Mouse (Mus musculus) forebrain, embryonic 10.5 days (tissue): ENCODE measurements around the gene Ftl1. TPM values are rescaled to one million over a fixed set of nuclear protein-coding genes. Genes with fewer than 3 reads are reported as not detected.
A peak's percentile ranks its signal among the peaks of the same experiment; 100 is the strongest.

Experiments used
- DNase-seq: peaks from one replicate; pipeline ENCODE4 v3.0.0-alpha.2; 2017; ENCODE audit warnings: low spot score; ENCODE audit errors: extremely low spot score
- H3K27ac ChIP-seq: fragments of 300-500 bp; sonication (generic); 2 replicates; pipeline ENCODE4 v1.5.1; 2016; ENCODE audit warnings: mild to moderate bottlenecking
- H3K27me3 ChIP-seq: fragments of 300-500 bp; sonication (generic); 2 replicates; pipeline ENCODE4 v1.6.1; 2016; ENCODE audit warnings: mild to moderate bottlenecking; ENCODE audit not compliant: poor library complexity, severe bottlenecking
- H3K36me3 ChIP-seq: fragments of 300-500 bp; sonication (generic); replicated peaks from 2 replicates; pipeline ENCODE4 v1.6.1; 2016; ENCODE audit warnings: mild to moderate bottlenecking, moderate library complexity
- H3K4me1 ChIP-seq: fragments of 300-500 bp; sonication (generic); 2 replicates; pipeline ENCODE4 v1.6.1; 2016
- H3K4me3 ChIP-seq: fragments of 300-500 bp; sonication (generic); 2 replicates; pipeline ENCODE4 v1.5.1; 2016; ENCODE audit warnings: mild to moderate bottlenecking, moderate library complexity
- H3K9me3 ChIP-seq: fragments of 300-500 bp; sonication (generic); 2 replicates; pipeline ENCODE4 v1.6.1; 2016; ENCODE audit warnings: mild to moderate bottlenecking, moderate library complexity
- WGBS: fragments of 180-500 bp; shearing (Covaris S2); methylation state at CpG from one replicate; pipeline ENCODE4 v1.1.7; 2016; 5-methylcytosine and 5-hydroxymethylcytosine counted together
- polyA plus RNA-seq: library from polyadenylated mRNA; unstranded; fragments of >200 nt; fragmentation: Nextera tagmentation; extraction: Ambion mirVana; gene quantifications from 2 replicates; pipeline ENCODE4 v1.2.1, GENCODE M21; 2016

Gene Ftl1
- polyA plus RNA-seq, 1 experiment from 2014 or later: 5,277 TPM

DNA sequence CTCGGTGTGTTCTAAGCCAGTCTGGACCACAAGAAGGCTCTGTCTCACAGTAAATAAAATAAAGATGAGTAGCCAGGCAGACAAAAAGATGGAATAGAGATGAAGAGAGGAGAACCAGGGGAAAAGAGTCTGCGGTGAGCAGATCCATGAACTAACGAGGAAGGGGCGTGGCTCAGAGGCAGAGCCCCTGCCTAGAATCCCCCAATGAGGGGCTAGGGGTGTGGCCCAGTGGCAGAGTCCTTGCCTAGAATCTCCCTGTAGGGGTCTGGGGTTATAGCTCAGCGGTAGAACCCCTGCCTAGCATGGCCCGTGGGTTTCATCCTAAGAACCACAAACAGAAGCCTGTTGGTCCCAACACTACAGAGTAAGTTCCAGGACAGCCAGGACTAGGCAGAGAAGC is 22.6 kb downstream of the Ftl1 start:
- H3K36me3 ChIP-seq: peaks cover 34% of the 10 kb centered on the region
- peaks cover 7% of the 10 kb centered on the region for H3K27me3 ChIP-seq
- no peak for DNase-seq
- H3K27ac ChIP-seq: 0 out of 2 replicates have a peak overlapping the region, but pooled peaks have one; percentile 16
- H3K4me1 ChIP-seq: peaks cover 48% of the 10 kb centered on the region
- no peaks in the 10 kb centered on the region for H3K9me3 ChIP-seq
- WGBS: 27% methylated on average over 6 of the region's 6 CpGs
- peak overlapping the region; percentile 4 for H3K4me3 ChIP-seq

DNA sequence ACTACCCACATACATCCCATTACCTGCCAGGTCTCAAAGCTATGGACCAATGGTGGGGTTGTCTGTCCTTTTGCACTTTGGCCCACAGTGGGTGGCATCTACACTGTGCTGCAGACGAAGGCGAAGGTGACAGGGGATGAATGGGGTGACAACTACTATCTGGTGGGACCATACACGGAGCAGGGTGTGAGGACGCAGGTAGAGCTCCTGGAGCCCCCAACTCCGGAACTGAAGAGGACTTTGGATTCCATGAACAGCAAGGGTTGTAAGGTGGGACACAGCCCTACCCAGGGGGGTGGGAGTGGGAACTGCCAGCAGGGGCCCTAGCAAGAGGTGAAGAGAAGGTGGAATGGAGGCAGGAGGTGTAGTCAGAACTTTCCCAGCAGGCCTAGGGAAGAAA is 23.2 kb downstream of the Ftl1 start:
- H3K4me1 ChIP-seq: peaks cover 48% of the 10 kb centered on the region
- peaks cover 37% of the 10 kb centered on the region for H3K36me3 ChIP-seq
- 89% methylated on average over 5 of the region's 5 CpGs for WGBS
- H3K27ac ChIP-seq: no peak overlapping the region
- peaks cover 7% of the 10 kb centered on the region for H3K27me3 ChIP-seq
- H3K4me3 ChIP-seq: peak overlapping the region; percentile 95
- no peaks in the 10 kb centered on the region for H3K9me3 ChIP-seq
- DNase-seq: no peak

DNA sequence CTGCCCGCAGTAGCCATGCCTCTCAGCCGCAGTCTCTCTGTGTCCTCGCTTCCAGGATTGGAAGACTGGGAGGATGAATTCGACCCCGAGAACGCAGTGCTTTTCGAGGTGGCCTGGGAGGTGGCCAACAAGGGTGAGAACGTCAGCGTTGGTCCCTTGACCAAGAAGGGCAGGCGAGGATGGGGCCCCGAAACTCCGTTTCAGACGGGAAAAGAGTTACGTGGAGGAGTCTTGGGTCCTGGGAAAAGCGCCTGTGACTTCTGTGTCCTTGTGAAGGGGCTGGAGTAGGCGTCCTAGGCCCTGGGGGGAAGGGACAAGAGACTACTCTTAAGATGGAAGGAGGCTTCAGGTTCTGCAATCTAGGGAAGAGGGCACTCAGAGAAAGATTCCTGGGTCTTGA is 24.6 kb downstream of the Ftl1 start:
- Histone ChIP-seq H3K27ac (peak overlapping the region; percentile 94), H3K4me3 (peak overlapping the region; percentile 95), H3K9me3 (no peaks in the 10 kb centered on the region), H3K27me3 (peaks cover 7% of the 10 kb centered on the region), H3K36me3 (peaks cover 37% of the 10 kb centered on the region), H3K4me1 (peaks cover 48% of the 10 kb centered on the region)
- DNase-seq: no peak
- 3% methylated on average over 16 of the region's 16 CpGs for WGBS

DNA sequence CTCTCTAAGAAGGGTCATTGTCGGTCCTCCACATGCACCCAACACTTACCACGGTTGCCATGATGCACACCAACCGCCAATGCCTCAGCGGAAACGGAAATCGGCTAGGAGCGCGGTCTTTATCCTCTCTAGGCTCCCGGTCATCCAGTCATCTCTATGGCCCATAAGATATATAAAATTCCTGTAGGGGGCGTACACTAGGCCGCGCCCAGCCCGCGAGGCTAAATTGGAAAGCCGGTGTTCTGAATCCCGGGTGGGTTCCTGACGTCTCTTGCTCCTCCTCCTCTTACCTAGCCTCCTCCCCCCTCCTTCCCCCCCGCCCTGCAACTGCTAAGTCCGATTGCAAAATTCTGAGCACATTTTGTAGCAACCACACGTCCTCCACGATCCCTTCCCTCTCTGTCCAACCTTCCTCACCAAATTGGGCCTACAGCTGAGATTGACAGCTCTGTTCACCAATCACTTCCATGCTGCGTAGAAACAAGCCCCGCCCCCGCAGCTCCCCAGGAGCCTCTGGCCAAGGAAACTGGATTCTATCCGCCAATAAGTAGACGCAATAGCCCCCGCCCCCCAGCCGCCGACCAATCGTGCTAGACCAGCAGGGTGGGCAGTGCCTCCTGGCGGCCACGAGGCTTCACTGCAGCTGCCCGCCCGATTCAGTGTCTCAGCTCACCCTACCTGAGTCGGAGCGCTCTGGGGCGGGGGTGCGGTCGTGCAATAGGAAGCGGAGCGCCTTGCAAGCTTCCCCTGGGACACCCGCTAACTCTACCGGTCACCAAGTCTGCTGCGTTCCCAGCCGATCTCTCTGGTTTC is 25.3 kb downstream of the Ftl1 start, which contains the start of gene Gys1:
Gene Gys1 (plus strand): TSS at position 642 of the 813 bp plus-strand sequence.
- H3K4me1 ChIP-seq: peaks cover 48% of the 10 kb centered on the region
- no peaks in the 10 kb centered on the region for H3K9me3 ChIP-seq
- WGBS: under 1% methylated on average over 45 of the region's 45 CpGs
- H3K36me3 ChIP-seq: peaks cover 37% of the 10 kb centered on the region
- DNase-seq: peak; percentile 100
- peaks cover 7% of the 10 kb centered on the region for H3K27me3 ChIP-seq
- H3K4me3 ChIP-seq: peak within 1 kb of the TSS; percentile 95
- peak within 1 kb of the TSS; percentile 94 for H3K27ac ChIP-seq

DNA sequence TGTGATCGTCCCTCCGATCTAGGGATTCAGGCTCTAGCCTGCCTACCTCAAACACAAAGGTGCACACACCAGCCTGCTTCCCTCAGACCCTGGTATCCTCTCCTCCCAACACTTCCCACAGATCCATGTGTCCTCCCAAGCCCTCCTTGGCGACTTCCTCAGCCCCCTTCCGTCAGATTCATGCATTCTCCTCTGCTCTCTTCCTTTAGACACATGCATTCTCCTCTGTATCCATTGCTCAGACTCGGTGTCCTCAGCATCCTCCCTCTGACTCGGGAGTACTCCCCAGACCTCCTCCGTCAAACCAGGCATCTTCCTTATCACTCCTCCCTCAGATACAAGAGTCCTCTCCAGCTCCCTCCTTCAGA is 25.9 kb downstream of the Ftl1 start:
- no peaks in the 10 kb centered on the region for H3K9me3 ChIP-seq
- WGBS: 2% methylated on average over 7 of the region's 7 CpGs
- DNase-seq: no peak

DNA sequence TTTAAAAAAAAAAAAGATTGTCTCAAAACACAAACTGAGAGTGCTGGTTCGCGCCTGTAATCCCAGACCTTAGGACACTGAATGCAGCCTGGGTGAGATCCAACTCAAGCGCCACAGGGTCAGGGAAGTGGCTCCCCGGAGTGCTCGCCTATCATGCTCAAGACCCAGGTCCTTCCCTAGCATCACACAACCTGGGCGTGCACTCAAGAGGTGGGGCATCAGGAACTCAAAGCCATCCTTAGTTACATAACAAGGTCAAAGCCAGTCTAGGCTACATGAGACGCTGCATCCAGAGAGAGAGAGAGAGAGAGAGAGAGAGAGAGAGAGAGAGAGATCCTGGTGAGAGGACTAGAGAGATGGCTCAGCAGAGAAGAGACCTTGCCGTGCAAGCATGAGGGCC is 33.1 kb downstream of the Ftl1 start:
- Histone ChIP-seq H3K27me3 (peaks cover 12% of the 10 kb centered on the region), H3K4me1 (no peaks in the 10 kb centered on the region), H3K4me3 (no peak overlapping the region), H3K27ac (no peak overlapping the region), H3K9me3 (no peaks in the 10 kb centered on the region), H3K36me3 (peaks cover 100% of the 10 kb centered on the region)
- WGBS: 93% methylated on average over 8 of the region's 8 CpGs
- no peak for DNase-seq

More for the DNA sequence above, 25.9 kb downstream of the Ftl1 start:
- peaks cover 41% of the 10 kb centered on the region for H3K36me3 ChIP-seq
- peak overlapping the region; percentile 95 for H3K4me3 ChIP-seq
- peaks cover 48% of the 10 kb centered on the region for H3K4me1 ChIP-seq
- peaks cover 7% of the 10 kb centered on the region for H3K27me3 ChIP-seq
- peak overlapping the region; percentile 94 for H3K27ac ChIP-seq

DNA sequence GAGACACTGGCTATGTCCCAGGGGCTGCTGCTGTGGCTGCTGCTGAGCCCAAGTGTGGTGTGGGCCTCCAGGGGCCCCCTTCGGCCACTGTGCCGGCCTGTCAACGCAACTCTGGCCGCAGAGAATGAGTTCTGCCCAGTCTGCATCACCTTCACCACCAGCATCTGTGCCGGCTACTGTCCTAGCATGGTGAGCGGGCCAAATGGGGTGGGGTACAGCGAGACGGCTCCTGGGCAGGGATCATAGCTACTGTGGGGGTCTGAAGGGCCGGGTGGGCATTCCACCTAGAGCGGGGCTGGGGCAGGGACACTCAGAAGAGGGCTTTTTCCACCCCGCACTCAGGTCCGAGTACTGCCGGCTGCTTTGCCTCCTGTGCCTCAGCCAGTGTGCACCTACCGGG is 38.5 kb downstream of the Ftl1 start:
- 91% methylated on average over 14 of the region's 14 CpGs for WGBS
- peaks cover 64% of the 10 kb centered on the region for H3K36me3 ChIP-seq
- no peak overlapping the region for H3K27ac ChIP-seq
- H3K27me3 ChIP-seq: peaks cover 65% of the 10 kb centered on the region
- peaks cover 25% of the 10 kb centered on the region for H3K4me1 ChIP-seq
- H3K4me3 ChIP-seq: no peak overlapping the region
- no peak for DNase-seq
- no peaks in the 10 kb centered on the region for H3K9me3 ChIP-seq

DNA sequence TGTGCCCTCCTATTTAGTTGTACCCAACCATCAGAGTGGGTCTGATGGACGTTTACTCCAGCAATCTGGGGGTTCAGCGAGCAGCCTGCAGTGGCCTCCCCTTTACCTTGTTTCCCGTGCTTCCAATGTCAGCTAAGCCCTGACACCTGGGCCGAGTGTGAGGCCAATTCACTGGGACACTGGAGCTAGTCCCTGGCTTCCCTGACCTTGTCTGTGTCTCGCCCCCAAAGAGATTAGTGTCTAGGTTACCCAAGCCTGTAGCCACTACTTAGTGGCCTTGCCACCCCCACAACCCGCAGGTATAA is 39.1 kb downstream of the Ftl1 start, which contains the start of gene Lhb:
Gene Lhb (plus strand): TSS at position 206 of the 305 bp plus-strand sequence.
- no peak for DNase-seq
- peaks cover 57% of the 10 kb centered on the region for H3K36me3 ChIP-seq
- no peaks in the 10 kb centered on the region for H3K9me3 ChIP-seq
- no peak within 1 kb of the TSS; the same call in 1 of the 2 replicates for H3K4me3 ChIP-seq
- H3K27me3 ChIP-seq: peaks cover 71% of the 10 kb centered on the region
- H3K27ac ChIP-seq: no peak within 1 kb of the TSS
- WGBS: 55% methylated on average over 6 of the region's 6 CpGs
- H3K4me1 ChIP-seq: peaks cover 28% of the 10 kb centered on the region

DNA sequence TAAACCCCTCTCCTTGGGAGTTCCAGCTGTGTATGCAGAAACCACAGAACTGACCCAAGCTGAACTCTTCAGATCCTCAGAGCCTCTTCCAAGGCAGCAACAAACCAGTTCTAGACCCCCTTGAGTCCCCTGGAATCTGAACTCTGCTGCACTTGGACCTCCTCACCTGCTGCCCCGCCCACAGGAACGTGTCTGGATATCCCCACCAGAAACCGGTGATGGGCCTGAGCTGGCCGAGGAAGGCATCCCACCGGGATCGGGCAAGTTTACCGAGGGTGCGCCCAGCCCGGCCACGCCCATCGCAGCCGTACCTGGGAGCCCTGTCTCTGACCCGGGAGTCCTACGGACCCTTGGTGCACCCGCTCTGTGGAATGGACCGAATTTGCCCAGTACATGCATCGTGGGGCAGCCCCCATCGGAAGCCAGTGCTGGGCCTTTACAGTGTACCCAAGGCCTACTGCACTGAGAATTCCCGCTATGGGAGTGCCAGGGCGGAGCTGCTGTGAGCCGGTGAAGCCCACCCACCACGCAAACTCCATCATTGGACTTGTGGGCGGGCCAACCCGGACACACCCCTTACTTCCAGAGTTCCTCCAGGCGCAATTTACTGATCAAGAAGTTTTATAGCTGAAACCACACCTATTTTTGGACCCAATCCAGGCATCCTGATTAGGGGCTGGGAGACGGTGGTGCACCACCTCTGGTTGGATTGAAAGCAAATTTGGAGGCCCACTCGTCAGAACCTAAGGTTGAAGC is 39.6 kb downstream of the Ftl1 start:
- 14% methylated on average over 27 of the region's 27 CpGs for WGBS
- no peak for DNase-seq
- H3K27ac ChIP-seq: no peak overlapping the region
- peaks cover 33% of the 10 kb centered on the region for H3K4me1 ChIP-seq
- H3K9me3 ChIP-seq: no peaks in the 10 kb centered on the region
- peaks cover 77% of the 10 kb centered on the region for H3K27me3 ChIP-seq
- H3K4me3 ChIP-seq: no peak overlapping the region; the same call in 1 of the 2 replicates
- peaks cover 52% of the 10 kb centered on the region for H3K36me3 ChIP-seq

DNA sequence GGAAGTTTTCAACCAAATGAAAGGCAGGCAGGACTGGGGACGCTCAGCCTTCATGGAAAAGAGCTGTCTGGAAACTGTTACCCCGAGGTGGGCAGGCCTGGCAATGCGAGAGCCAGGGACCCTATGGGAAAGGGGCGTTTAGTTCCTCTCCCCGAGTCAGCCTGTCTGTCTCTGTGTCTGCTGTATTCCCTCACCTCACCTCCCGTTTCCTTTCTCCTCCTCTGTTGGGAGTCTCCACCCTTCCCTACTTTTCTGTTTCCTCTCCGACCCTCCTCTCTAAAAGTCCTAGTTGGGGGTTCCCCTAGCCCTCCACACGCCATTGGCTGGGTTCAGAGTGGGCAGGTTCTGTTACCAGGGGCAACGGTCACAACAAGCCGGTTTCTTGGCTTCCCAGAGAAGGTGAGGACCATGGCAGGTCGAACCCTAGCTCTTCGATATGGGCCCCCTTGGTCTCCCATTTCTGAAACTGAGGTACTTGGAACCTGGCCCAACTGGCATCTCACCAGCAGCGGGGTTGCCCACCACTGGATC is 41.7 kb downstream of the Ftl1 start:
- peaks cover 51% of the 10 kb centered on the region for H3K4me1 ChIP-seq
- no peak overlapping the region for H3K27ac ChIP-seq
- H3K9me3 ChIP-seq: no peaks in the 10 kb centered on the region
- no peak for DNase-seq
- H3K4me3 ChIP-seq: peak overlapping the region; percentile 9; the same call in 1 of the 2 replicates
- H3K36me3 ChIP-seq: peaks cover 32% of the 10 kb centered on the region
- WGBS: 11% methylated on average over 13 of the region's 13 CpGs
- H3K27me3 ChIP-seq: peaks cover 97% of the 10 kb centered on the region

DNA sequence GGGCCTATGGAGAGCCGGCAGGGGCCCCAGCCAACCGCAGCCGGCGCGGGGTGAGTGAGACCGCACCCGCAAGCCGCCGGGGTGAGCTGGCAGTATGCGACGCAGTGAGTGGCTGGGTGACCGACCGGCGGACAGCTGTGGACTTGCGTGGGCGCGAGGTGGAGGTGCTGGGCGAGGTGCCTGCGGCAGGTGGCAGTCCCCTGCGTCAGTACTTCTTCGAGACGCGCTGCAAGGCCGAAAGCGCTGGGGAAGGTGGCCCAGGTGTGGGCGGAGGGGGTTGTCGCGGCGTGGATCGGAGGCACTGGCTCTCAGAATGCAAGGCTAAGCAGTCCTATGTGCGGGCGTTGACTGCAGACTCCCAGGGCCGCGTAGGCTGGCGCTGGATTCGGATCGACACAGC is 44.0 kb downstream of the Ftl1 start:
- H3K4me3 ChIP-seq: peak overlapping the region; percentile 24; the same call in 1 of the 2 replicates
- H3K27ac ChIP-seq: no peak overlapping the region
- peaks cover 49% of the 10 kb centered on the region for H3K4me1 ChIP-seq
- peaks cover 8% of the 10 kb centered on the region for H3K36me3 ChIP-seq
- WGBS: 11% methylated on average over 37 of the region's 37 CpGs
- H3K27me3 ChIP-seq: peaks cover 100% of the 10 kb centered on the region
- DNase-seq: no peak
- no peaks in the 10 kb centered on the region for H3K9me3 ChIP-seq

DNA sequence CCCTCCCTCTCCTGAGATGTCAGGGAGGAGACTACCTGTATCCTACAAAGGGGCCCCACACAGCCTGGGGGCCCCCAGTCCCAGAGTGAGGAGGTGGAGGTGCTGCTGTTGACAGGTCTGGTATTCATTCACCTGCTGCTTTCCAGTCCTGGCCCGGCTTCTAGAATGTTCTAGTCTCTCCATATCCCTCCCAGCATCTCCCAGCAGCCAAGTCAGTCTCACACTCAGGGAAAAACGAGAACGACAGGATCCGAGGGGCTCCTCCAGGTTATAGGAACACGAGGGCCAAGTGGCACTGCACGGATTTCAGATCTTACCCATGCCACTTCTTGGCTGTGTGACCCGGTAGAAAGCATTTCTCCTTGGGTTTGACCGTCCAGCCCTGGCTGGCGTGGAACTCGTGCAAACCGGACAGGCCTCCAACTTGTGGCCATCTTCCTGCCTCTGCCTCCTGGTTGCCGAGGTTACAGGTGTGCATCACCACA is 44.9 kb downstream of the Ftl1 start:
- peaks cover 41% of the 10 kb centered on the region for H3K4me1 ChIP-seq
- no peak overlapping the region for H3K27ac ChIP-seq
- DNase-seq: no peak
- WGBS: 45% methylated on average over 12 of the region's 12 CpGs
- H3K9me3 ChIP-seq: no peaks in the 10 kb centered on the region
- no peaks in the 10 kb centered on the region for H3K36me3 ChIP-seq
- H3K27me3 ChIP-seq: peaks cover 100% of the 10 kb centered on the region
- peak overlapping the region; percentile 55; the same call in 1 of the 2 replicates for H3K4me3 ChIP-seq
